Mouse (Mus musculus): ENCODE results near the gene Zmynd11.

The Zmynd11 gene

DNA sequence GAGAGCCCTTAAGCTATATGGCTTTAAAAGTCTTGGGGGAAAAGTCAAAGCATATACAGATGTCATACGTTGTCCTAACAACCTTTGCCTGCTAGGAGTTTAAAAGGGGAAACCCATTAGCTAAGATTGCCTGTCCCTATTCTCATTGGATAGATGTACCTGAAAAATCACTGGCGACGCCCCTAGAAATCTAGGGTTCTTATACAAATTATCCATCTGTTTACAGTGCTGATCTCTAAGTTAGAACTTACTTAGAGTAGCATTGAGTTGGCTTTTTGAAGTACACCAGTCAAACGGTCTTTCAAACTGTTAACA lies 364 bp upstream of the Zmynd11 start:
- no peak for TF ChIP-seq CTCF (conservative IDR thresholded peaks at IDR 0.05; ENCODE audit: low read length)
- no peak for TF ChIP-seq NANOG (IDR thresholded peaks at IDR 0.05; ENCODE audit: borderline replicate concordance, low read length)
- TF ChIP-seq POU5F1 (IDR thresholded peaks at IDR 0.05; ENCODE audit: borderline replicate concordance, low read length): no peak
- H3K4me1 ChIP-seq (replicated peaks; ENCODE audit: low read depth, low read length): peaks cover 12% of the 10 kb centered on the region
- H3K36me3 ChIP-seq (ENCODE audit: insufficient read depth, low read length): no peaks in the 10 kb centered on the region
- H3K4me3 ChIP-seq (replicated peaks; ENCODE audit: low read length): peak overlapping the region; percentile 87
- H3K9me3 ChIP-seq (ENCODE audit: low read length): no peaks in the 10 kb centered on the region
- H3K27me3 ChIP-seq (ENCODE audit: insufficient read depth, low read length): peaks cover 39% of the 10 kb centered on the region

GRCm38 (mm10) chr13:9763828-9764645 lies 1.1 kb downstream of the Zmynd11 start:
- peaks cover 31% of the 10 kb centered on the region for H3K27me3 ChIP-seq (ENCODE audit: insufficient read depth, low read length)
- no peaks in the 10 kb centered on the region for H3K36me3 ChIP-seq (ENCODE audit: insufficient read depth, low read length)
- no peaks in the 10 kb centered on the region for H3K9me3 ChIP-seq (ENCODE audit: low read length)
- H3K4me3 ChIP-seq (replicated peaks; ENCODE audit: low read length): peak overlapping the region; percentile 87
- no peak for TF ChIP-seq POU5F1 (IDR thresholded peaks at IDR 0.05; ENCODE audit: borderline replicate concordance, low read length)
- no peak for TF ChIP-seq CTCF (conservative IDR thresholded peaks at IDR 0.05; ENCODE audit: low read length)
- no peak for TF ChIP-seq NANOG (IDR thresholded peaks at IDR 0.05; ENCODE audit: borderline replicate concordance, low read length)
- H3K4me1 ChIP-seq (replicated peaks; ENCODE audit: low read depth, low read length): peaks cover 18% of the 10 kb centered on the region

GRCm38 (mm10) chr13:9763100-9763827 lies 1.9 kb downstream of the Zmynd11 start:
- Histone ChIP-seq H3K36me3 (ENCODE audit: insufficient read depth, low read length) (no peaks in the 10 kb centered on the region), H3K4me3 (replicated peaks; ENCODE audit: low read length) (peak overlapping the region; percentile 87), H3K4me1 (replicated peaks; ENCODE audit: low read depth, low read length) (peaks cover 18% of the 10 kb centered on the region), H3K9me3 (ENCODE audit: low read length) (no peaks in the 10 kb centered on the region), H3K27me3 (ENCODE audit: insufficient read depth, low read length) (peaks cover 24% of the 10 kb centered on the region)
- TF ChIP-seq POU5F1 (IDR thresholded peaks at IDR 0.05; ENCODE audit: borderline replicate concordance, low read length) (no peak), NANOG (IDR thresholded peaks at IDR 0.05; ENCODE audit: borderline replicate concordance, low read length) (no peak), CTCF (conservative IDR thresholded peaks at IDR 0.05; ENCODE audit: low read length) (no peak)

DNA sequence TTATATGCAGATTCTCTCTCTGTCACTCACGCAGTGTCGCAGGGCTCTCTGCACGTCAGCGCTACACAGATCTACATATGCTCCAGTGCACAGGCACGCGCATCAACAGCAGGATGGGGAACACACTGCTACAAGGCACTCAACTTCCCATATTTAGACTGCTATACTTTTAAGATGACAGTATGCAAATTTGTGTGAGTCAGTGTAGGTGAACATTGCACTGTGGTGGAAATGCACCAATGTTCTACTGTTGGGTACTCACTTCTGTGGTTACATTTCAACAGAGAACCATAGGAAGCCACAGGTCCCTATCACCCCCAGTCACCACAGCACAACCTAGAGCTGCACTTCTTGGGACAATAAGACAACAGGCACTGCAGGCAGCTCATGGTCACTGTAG lies 5.1 kb downstream of the Zmynd11 start:
- H3K4me3 ChIP-seq (replicated peaks; ENCODE audit: low read length): no peak overlapping the region
- TF ChIP-seq CTCF (conservative IDR thresholded peaks at IDR 0.05; ENCODE audit: low read length) (no peak), POU5F1 (IDR thresholded peaks at IDR 0.05; ENCODE audit: borderline replicate concordance, low read length) (no peak), NANOG (IDR thresholded peaks at IDR 0.05; ENCODE audit: borderline replicate concordance, low read length) (no peak)
- peaks cover 4% of the 10 kb centered on the region; the same call in 1 of the 2 replicates for H3K27me3 ChIP-seq (ENCODE audit: insufficient read depth, low read length)
- peaks cover 25% of the 10 kb centered on the region for H3K4me1 ChIP-seq (replicated peaks; ENCODE audit: low read depth, low read length)
- H3K9me3 ChIP-seq (ENCODE audit: low read length): no peaks in the 10 kb centered on the region
- H3K36me3 ChIP-seq (ENCODE audit: insufficient read depth, low read length): no peaks in the 10 kb centered on the region

DNA sequence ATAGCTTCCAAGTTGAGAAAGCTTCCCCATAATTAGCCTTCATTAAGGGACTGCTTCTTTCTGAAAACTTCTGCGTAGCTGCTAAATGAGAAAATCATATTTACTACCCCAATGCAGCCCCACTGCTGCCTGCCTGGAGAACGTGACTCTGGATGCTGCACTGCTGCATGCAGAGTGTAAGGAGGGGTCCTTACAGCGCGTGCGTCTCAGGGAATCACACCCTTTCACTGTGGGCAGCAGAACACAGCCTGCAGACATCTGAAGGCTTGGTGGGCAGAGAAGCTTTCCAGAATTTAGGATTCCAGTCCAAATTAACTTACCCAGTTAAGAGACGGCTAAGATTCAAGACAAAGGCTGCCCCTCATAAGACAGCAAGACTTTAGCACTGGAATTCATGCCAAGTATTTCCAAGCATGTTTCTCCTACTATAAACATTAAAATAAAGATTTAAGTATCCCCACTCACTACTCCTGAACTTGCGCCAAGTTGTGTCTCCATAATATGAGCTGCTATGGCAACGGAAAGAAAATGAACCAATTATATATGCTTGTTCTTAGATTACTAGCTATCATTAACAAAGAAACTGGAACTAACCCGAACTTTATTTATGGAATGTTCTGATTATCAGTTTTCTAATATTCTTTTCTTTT lies 7.2 kb downstream of the Zmynd11 start:
- H3K27me3 ChIP-seq (ENCODE audit: insufficient read depth, low read length): peaks cover 1% of the 10 kb centered on the region; the same call in 1 of the 2 replicates
- no peaks in the 10 kb centered on the region for H3K9me3 ChIP-seq (ENCODE audit: low read length)
- H3K4me1 ChIP-seq (replicated peaks; ENCODE audit: low read depth, low read length): peaks cover 23% of the 10 kb centered on the region
- no peaks in the 10 kb centered on the region for H3K36me3 ChIP-seq (ENCODE audit: insufficient read depth, low read length)
- H3K4me3 ChIP-seq (replicated peaks; ENCODE audit: low read length): no peak overlapping the region
- TF ChIP-seq POU5F1 (IDR thresholded peaks at IDR 0.05; ENCODE audit: borderline replicate concordance, low read length): no peak
- no peak for TF ChIP-seq CTCF (conservative IDR thresholded peaks at IDR 0.05; ENCODE audit: low read length)
- no peak for TF ChIP-seq NANOG (IDR thresholded peaks at IDR 0.05; ENCODE audit: borderline replicate concordance, low read length)

DNA sequence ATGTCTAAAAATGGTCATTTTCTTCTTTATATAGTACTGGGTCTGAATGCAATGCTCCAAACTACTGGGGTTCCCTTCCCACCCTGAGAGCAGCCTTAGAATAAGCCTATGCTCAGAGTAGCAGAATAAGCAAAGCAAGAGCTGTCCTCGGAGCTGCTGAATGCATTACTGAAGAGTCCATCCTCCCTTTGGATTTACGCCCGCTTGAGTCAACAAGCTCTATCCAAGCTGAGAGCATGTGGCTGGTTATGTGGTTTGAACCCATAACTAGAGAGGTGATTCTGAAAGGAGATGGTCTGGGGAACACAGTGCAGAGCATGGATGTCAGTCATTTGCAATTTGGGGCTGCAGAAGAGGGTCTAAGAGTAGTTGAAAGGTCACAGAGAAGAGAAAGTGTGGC lies 11.4 kb downstream of the Zmynd11 start:
- no peak overlapping the region for H3K4me3 ChIP-seq (replicated peaks; ENCODE audit: low read length)
- no peaks in the 10 kb centered on the region for H3K9me3 ChIP-seq (ENCODE audit: low read length)
- H3K36me3 ChIP-seq (ENCODE audit: insufficient read depth, low read length): no peaks in the 10 kb centered on the region
- no peak for TF ChIP-seq CTCF (conservative IDR thresholded peaks at IDR 0.05; ENCODE audit: low read length)
- TF ChIP-seq POU5F1 (IDR thresholded peaks at IDR 0.05; ENCODE audit: borderline replicate concordance, low read length): no peak
- TF ChIP-seq NANOG (IDR thresholded peaks at IDR 0.05; ENCODE audit: borderline replicate concordance, low read length): no peak
- H3K27me3 ChIP-seq (ENCODE audit: insufficient read depth, low read length): no peaks in the 10 kb centered on the region
- 0 out of 2 replicates have a peak, but pooled peaks cover 16% of the 10 kb centered on the region for H3K4me1 ChIP-seq (replicated peaks; ENCODE audit: low read depth, low read length)

DNA sequence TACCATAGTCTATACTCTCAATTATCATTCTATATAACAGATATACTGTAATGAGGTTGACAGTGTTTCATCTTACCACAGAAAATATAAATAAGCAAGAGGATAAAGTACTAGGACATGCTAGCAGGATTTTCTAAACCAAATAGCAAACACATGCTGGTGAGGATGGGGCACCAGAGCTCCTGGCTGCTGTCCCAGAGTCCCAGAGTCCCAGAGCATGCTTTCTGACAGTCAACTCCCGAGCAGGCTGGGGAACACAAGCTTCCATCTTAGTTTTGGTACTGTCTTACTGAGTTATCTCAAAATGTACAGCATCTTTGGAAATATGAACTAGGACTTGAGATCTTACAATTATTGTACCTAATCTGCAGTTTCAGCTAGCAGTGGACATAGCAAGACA lies 14.8 kb downstream of the Zmynd11 start:
- Histone ChIP-seq H3K4me3 (replicated peaks; ENCODE audit: low read length) (no peak overlapping the region), H3K27me3 (ENCODE audit: insufficient read depth, low read length) (no peaks in the 10 kb centered on the region), H3K36me3 (ENCODE audit: insufficient read depth, low read length) (no peaks in the 10 kb centered on the region), H3K9me3 (ENCODE audit: low read length) (no peaks in the 10 kb centered on the region), H3K4me1 (replicated peaks; ENCODE audit: low read depth, low read length) (0 out of 2 replicates have a peak, but pooled peaks cover 5% of the 10 kb centered on the region)
- TF ChIP-seq POU5F1 (IDR thresholded peaks at IDR 0.05; ENCODE audit: borderline replicate concordance, low read length): no peak
- no peak for TF ChIP-seq NANOG (IDR thresholded peaks at IDR 0.05; ENCODE audit: borderline replicate concordance, low read length)
- TF ChIP-seq CTCF (conservative IDR thresholded peaks at IDR 0.05; ENCODE audit: low read length): no peak

DNA sequence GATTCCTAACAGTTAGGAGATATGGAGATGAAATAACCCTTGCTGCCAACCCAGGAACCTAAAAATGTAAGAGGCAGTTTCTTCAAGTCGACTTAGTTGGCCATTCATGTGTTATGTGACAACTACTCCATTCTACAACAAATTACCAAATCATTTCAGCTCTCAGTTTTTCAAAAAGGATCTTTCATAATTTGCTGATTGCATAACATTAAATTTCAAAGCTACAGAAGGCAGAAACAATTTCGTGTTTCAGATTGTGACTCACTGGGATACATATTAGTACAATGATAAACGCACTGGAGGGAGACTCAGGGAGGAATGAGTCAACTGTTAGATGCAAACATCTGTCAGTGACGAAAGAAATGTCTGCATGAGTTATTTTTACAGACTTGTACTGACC lies 15.3 kb downstream of the Zmynd11 start:
- TF ChIP-seq CTCF (conservative IDR thresholded peaks at IDR 0.05; ENCODE audit: low read length) (no peak), NANOG (IDR thresholded peaks at IDR 0.05; ENCODE audit: borderline replicate concordance, low read length) (no peak), POU5F1 (IDR thresholded peaks at IDR 0.05; ENCODE audit: borderline replicate concordance, low read length) (no peak)
- H3K4me3 ChIP-seq (replicated peaks; ENCODE audit: low read length): no peak overlapping the region
- H3K9me3 ChIP-seq (ENCODE audit: low read length): no peaks in the 10 kb centered on the region
- no peaks in the 10 kb centered on the region for H3K36me3 ChIP-seq (ENCODE audit: insufficient read depth, low read length)
- 0 out of 2 replicates have a peak, but pooled peaks cover 5% of the 10 kb centered on the region for H3K4me1 ChIP-seq (replicated peaks; ENCODE audit: low read depth, low read length)
- H3K27me3 ChIP-seq (ENCODE audit: insufficient read depth, low read length): no peaks in the 10 kb centered on the region

Measured in E14TG2a.4 (cell line).